Mouse (Mus musculus) olfactory bulb, adult 2 months (tissue): ENCODE measurements around the gene Tead3. TPM values are rescaled to one million over a fixed set of nuclear protein-coding genes. Genes with fewer than 3 reads are reported as not detected.
A peak's percentile ranks its signal among the peaks of the same experiment; 100 is the strongest.
"Not testable (repeated sequence)": the region's sequence is repeated elsewhere in the genome, so short reads cannot be mapped to it uniquely, and the experiment has no call there.

Experiments
- H3K27ac ChIP-seq: fragments of 200-500 bp; 2 replicates; pipeline ENCODE4 v1.5.1; 2012; ENCODE audit warnings: low read depth, low read length; ENCODE audit not compliant: insufficient read depth
- H3K4me1 ChIP-seq: fragments of 200-500 bp; 2 replicates; pipeline ENCODE4 v1.6.1; 2012; ENCODE audit warnings: low read length; ENCODE audit not compliant: control insufficient read depth, insufficient read depth
- H3K4me3 ChIP-seq: fragments of 200-500 bp; 2 replicates; pipeline ENCODE4 v1.5.1; 2012; ENCODE audit warnings: mild to moderate bottlenecking, low read depth, low read length, moderate library complexity; ENCODE audit not compliant: insufficient read depth
- CTCF ChIP-seq: fragments of 200-500 bp; IDR thresholded peaks from 2 replicates; pipeline ENCODE4 v1.5.1; 2012; ENCODE audit warnings: low read depth, mild to moderate bottlenecking, low read length, moderate library complexity; ENCODE audit not compliant: insufficient read depth
- POLR2A ChIP-seq: fragments of 200-500 bp; IDR thresholded peaks from 2 replicates; pipeline ENCODE4 v1.6.1; 2012; ENCODE audit warnings: mild to moderate bottlenecking, low read depth, low read length, moderate library complexity; ENCODE audit not compliant: insufficient read depth
- WGBS: fragments of 180-500 bp; shearing (Covaris S2); methylation state at CpG from one replicate; pipeline ENCODE4 v1.1.7; 2018; 5-methylcytosine and 5-hydroxymethylcytosine counted together
- polyA plus RNA-seq: library from polyadenylated mRNA; stranded (reverse); fragments of >200 nt; gene quantifications from 2 replicates; pipeline ENCODE4 v1.2.4, GENCODE M21; 2012; ENCODE audit warnings: low replicate concordance; ENCODE audit not compliant: missing spikeins, insufficient read depth, insufficient read length

The Tead3 gene
- polyA plus RNA-seq, 1 experiment, result not detected

- 9% methylated on average over 25 of the region's 25 CpGs for WGBS
- TF ChIP-seq CTCF (no peak), POLR2A (no peak)
- Histone ChIP-seq H3K27ac (no peak overlapping the region), H3K4me1 (peaks cover 6% of the 10 kb centered on the region), H3K4me3 (no peak overlapping the region)
Observed at GRCm38 (mm10) chr17:28362653-28363292, 12.2 kb upstream of the Tead3 start.

GRCm38 (mm10) chr17:28361921-28362652 is 11.5 kb upstream of the Tead3 start:
- Histone ChIP-seq H3K27ac (no peak overlapping the region), H3K4me3 (no peak overlapping the region), H3K4me1 (peaks cover 6% of the 10 kb centered on the region)
- WGBS, result 40% methylated on average over 11 of the region's 11 CpGs
- TF ChIP-seq POLR2A (no peak), CTCF (no peak)

GRCm38 (mm10) chr17:28360531-28361277 is 10.1 kb upstream of the Tead3 start:
- no peak for TF ChIP-seq POLR2A
- no peak for TF ChIP-seq CTCF
- Histone ChIP-seq H3K4me1 (peaks cover 6% of the 10 kb centered on the region), H3K27ac (no peak overlapping the region), H3K4me3 (no peak overlapping the region)
- 89% methylated on average over 9 of the region's 9 CpGs for WGBS

- not testable (repeated sequence) for H3K27ac ChIP-seq, H3K4me3 ChIP-seq, H3K4me1 ChIP-seq
- WGBS, result 27% methylated on average over 24 of the region's 24 CpGs
Observed at GRCm38 (mm10) chr17:28358576-28359261, 8.1 kb upstream of the Tead3 start.

- Histone ChIP-seq H3K4me1 (peaks cover 9% of the 10 kb centered on the region), H3K27ac (no peak overlapping the region)
- 90% methylated on average over 12 of the region's 12 CpGs for WGBS
Observed at GRCm38 (mm10) chr17:28355871-28356270, 5.3 kb upstream of the Tead3 start.

GRCm38 (mm10) chr17:28352018-28352417 is 1.4 kb upstream of the Tead3 start:
- TF ChIP-seq CTCF (no peak), POLR2A (no peak)
- WGBS, result 59% methylated on average over 11 of the region's 11 CpGs
- Histone ChIP-seq H3K4me3 (no peak overlapping the region), H3K27ac (no peak overlapping the region), H3K4me1 (peaks cover 11% of the 10 kb centered on the region)

More at GRCm38 (mm10) chr17:28355871-28356270, 5.3 kb upstream of the Tead3 start:
- H3K4me3 ChIP-seq, result no peak overlapping the region
- TF ChIP-seq CTCF, result no peak
- TF ChIP-seq POLR2A, result no peak

GRCm38 (mm10) chr17:28351353-28351890 is 805 bp upstream of the Tead3 start:
- Histone ChIP-seq H3K4me1 (peaks cover 11% of the 10 kb centered on the region), H3K27ac (no peak overlapping the region), H3K4me3 (peak overlapping the region; percentile 55)
- TF ChIP-seq POLR2A (no peak), CTCF (no peak)
- WGBS, result 4% methylated on average over 29 of the region's 29 CpGs

GRCm38 (mm10) chr17:28349901-28350465 is 634 bp downstream of the Tead3 start:
- Histone ChIP-seq H3K4me3 (peak overlapping the region; percentile 42), H3K4me1 (peaks cover 11% of the 10 kb centered on the region), H3K27ac (no peak overlapping the region)
- TF ChIP-seq POLR2A (no peak), CTCF (no peak)
- WGBS, result 2% methylated on average over 54 of the region's 54 CpGs
